Mouse (Mus musculus): Measurements from ENCODE around the gene Hdgfl2.
A peak's percentile ranks its signal among the peaks of the same experiment; 100 is the strongest.
"Not testable (repeated sequence)": the region's sequence is repeated elsewhere in the genome, so short reads cannot be mapped to it uniquely, and the experiment has no call there.

The Hdgfl2 gene

DNA sequence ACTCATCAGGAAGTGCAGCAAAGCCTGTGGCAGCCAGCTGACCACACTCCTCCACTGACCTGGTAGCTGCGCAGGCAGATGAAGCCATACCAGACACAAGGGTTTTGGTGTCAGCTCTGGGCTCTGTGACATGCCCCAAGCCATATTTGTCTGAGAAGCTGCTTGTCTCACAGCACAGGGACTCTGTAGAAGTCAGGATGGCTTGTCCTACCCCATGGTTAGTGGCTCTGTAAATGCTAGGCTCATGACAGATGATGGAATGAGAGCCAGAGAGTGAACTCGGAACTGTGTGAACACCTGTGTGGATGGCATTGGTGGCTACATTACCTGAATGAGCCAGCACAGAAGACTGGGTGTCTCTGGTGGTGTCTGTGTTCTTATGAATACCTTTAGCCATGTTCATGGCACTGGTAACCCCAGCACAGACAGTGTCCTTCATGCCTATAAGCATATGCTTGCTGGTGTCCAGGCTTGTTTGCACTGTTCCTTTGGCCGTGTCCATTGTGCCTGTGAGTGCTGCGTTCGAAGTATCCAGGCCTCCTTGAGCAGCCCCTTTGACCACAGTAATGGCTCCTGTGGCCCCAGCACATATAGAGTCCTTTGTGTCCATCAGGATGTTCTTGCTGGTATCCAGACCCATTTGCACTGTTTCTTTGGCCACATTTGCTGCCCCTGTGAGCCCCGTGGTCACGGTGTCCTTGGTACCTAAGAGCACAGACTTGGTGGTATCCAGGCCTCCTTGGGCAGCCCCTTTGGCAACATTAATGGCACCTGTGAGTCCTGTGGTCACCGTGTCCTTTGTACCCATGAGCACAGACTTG is 24.2 kb downstream of the Hdgfl2 start:
- DNase-seq (ENCODE audit: low spot score in 2 of 2): no peak

- not testable (repeated sequence) for DNase-seq (ENCODE audit: low spot score in 2 of 2)
These were observed 25.4 kb downstream of the Hdgfl2 start for GRCm38 (mm10) chr17:56104821-56105220.

DNA sequence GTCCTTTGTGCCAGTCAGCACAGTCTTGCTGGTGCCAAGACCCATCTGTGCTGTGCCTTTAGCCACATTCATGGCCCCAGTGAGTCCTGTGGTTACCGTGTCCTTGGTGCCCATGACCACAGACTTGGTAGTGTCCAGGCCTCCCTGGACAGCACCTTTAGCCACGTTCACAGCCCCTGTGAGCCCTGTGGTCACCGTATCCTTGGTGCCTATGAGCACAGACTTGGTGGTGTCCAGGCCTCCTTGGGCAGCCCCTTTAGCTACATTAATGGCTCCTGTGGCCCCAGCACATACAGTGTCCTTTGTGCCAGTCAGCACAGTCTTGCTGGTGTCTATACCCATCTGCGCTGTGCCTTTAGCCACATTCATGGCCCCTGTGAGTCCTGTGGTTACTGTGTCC is 27.0 kb downstream of the Hdgfl2 start:
- not testable (repeated sequence) for DNase-seq (ENCODE audit: low spot score in 2 of 2)

- no peak for DNase-seq (ENCODE audit: low spot score in 2 of 2)
These were observed 27.5 kb downstream of the Hdgfl2 start for GRCm38 (mm10) chr17:56106981-56107380.

DNA sequence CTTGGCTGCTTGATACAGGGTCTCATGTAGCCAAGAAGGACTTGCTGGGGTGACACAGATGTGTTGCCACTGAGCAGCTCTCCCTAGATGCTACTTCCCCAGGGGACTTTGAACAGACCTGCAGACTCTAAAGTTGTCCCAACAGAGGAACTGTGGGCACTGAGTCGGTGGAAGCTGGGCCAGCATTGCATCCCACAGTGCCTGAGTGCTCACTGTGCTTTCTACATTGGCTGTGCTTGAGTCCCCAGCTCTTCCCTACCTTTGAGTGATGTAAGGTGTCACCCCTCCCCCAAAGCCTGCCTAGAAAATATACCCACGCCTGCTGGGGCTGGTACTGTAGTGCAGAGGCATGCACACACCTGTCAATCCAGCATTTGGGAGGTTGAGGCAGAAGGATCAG is 28.3 kb downstream of the Hdgfl2 start:
- DNase-seq (ENCODE audit: low spot score in 2 of 2): no peak

GRCm38 (mm10) chr17:56108334-56109044 is 29.1 kb downstream of the Hdgfl2 start:
- DNase-seq (ENCODE audit: low spot score in 2 of 2): no peak

- no peak for DNase-seq (ENCODE audit: low spot score in 2 of 2)
These were observed 30.0 kb downstream of the Hdgfl2 start, which contains the start of gene Plin4 for GRCm38 (mm10) chr17:56109219-56110051. TSS of gene Plin4 (minus strand) at chr17:56109803.

GRCm38 (mm10) chr17:56110571-56110970 is 31.1 kb downstream of the Hdgfl2 start:
- DNase-seq (ENCODE audit: low spot score in 2 of 2): no peak

DNA sequence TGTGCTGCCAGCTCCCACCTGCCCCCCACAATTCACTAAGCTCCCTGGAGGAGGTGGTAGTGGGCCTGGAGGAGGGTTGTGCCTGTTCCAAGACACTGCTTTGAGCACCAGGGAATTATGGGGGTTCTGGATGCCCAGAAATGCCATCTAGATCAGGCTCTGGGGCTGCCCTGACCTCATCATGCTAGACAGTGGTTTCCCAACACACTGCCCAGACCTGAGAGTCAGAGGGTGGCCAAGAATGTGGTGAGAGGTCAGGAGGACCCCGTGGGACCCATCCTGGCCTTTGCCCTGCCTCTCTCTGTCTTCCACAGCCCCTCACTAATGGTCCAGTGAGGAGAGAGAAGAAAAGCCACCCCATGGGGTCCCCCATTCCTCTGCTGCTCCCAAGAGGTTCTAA is 31.6 kb downstream of the Hdgfl2 start:
- no peak for DNase-seq (ENCODE audit: low spot score in 2 of 2)

DNA sequence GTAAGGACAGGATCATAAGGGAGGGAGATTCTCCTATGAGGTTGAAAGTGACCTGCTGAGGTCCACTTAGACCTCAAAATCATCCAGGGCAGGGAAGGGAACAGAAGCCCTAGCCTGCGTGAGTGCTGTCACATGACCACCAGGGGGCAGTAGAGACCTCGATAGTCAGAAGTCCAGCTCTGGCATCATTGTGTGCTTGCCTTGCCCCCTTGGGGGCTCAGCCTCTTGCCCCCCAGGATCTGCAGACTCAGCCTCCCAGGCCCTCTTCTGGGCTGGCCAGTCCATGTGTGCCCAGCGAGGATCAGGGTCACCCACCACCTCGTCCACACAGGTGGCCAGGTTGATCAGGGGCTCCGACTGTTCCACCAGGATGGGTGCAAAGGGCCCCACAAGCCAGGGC is 32.4 kb downstream of the Hdgfl2 start:
- peak in 1 of 2 experiments; percentile 78 for DNase-seq (ENCODE audit: low spot score in 2 of 2)

- no peak for DNase-seq (ENCODE audit: low spot score in 2 of 2)
These were observed 33.3 kb downstream of the Hdgfl2 start for GRCm38 (mm10) chr17:56112743-56113142.

DNA sequence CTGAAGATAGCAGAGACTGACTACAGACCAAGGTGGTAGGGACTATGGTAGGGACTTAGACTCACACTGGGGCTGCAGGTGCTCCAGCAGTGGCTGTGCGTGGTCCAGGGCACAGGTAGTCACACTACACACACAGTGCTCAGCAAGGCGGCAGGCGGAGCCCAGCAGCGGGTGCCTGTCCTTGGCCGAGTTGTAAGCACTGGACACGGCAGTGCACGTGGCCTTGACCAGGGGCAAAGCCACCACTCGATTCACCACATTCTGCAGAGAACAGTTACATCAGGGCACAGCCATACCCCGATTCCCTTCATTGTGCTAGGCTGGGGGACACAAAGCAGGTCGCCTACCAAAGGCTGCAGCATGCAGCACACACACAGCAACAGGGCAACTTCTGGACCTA is 36.8 kb downstream of the Hdgfl2 start:
- DNase-seq (ENCODE audit: low spot score in 2 of 2): no peak

DNA sequence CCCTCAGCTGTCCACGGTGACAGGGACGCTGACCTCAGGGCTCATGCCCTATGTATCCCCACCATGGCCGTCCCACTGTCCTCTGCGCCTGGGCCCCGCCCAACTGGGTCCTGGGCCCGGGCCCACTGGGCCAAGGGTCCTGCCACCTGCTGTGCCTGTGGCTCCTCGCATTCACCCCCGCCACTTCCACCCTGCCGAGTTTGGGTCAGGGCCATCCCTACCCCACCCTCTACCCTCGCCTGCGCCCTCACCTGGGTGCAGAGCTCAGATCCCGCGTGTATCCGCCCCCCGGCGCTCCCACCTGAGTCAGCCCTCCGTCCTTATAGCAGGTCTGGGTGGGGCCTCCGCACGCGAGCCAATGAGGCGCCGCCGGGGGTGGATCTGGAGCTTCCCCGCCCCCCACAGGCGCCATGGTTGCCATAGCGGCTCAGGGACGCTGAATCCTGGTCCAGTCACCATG is 37.8 kb downstream of the Hdgfl2 start, which contains the start of gene Plin5:
Plin5 (minus strand) TSS at position 346 of the 460 bp plus-strand sequence.
- no peak for DNase-seq (ENCODE audit: low spot score in 2 of 2)

- DNase-seq (ENCODE audit: low spot score in 2 of 2): no peak
These were observed 40.0 kb downstream of the Hdgfl2 start for GRCm38 (mm10) chr17:56119431-56119830.

- DNase-seq (ENCODE audit: low spot score in 2 of 2): no peak
These were observed 40.8 kb downstream of the Hdgfl2 start for GRCm38 (mm10) chr17:56119981-56120880.

DNA sequence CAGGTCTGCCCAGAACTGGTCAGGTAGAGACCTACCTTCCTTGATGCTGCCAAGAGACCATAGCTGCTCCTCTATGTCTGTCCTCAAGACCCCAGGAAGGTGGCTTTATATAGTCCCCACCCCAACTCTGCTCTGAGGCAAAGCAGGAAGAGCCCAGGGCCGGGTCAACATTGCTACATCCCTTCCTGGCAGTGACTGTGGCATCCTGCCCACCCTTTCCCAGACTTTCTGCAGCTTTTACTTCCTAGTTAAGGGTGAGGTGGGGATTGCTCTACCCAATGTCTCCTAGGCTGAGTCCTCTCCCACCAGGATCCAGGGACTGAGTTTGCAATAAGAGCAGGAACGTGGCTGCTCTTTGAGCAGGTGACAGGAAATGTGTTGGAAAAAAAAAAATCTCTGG is 42.4 kb downstream of the Hdgfl2 start, which contains the start of gene Lrg1:
Lrg1 (minus strand) TSS at position 176 of the 400 bp plus-strand sequence.
- no peak for DNase-seq (ENCODE audit: low spot score in 2 of 2)

DNA sequence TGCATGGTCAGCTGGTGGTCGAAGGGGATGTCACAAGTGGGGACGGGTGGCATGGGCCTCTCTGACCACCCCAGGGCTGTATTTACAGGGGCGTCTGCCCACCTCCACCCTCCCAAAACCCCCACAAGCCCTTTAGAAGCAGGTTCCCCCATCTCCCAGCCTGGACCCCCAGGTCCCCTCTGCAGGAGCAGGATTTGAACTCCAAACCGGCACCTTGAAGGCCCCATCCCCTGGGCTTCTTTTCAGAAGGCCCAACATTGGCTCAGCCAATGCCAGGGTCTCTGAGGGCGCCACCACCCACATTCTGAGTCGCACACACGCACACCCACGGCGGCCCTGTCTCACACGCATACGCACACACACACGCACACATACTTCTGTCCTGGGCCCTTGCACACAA is 43.7 kb downstream of the Hdgfl2 start:
- no peak for DNase-seq (ENCODE audit: low spot score in 2 of 2)

GRCm38 (mm10) chr17:56123681-56124340 is 44.4 kb downstream of the Hdgfl2 start:
- no peak for DNase-seq (ENCODE audit: low spot score in 2 of 2)

- peak in 1 of 2 experiments; percentile 54 for DNase-seq (ENCODE audit: low spot score in 2 of 2)
These were observed 45.2 kb downstream of the Hdgfl2 start for GRCm38 (mm10) chr17:56124377-56125275.

Measured in thymus, postnatal 10 days (tissue).